Mouse (Mus musculus) erythroblast, embryonic 14.5 days (primary cell): ENCODE data around the gene Itgb2.

Experiments used
- GATA1 ChIP-seq: IDR thresholded peaks from 2 replicates; pipeline ENCODE4 v1.6.1; 2012; ENCODE audit warnings: low read length, inconsistent platforms, mixed read lengths
- TAL1 ChIP-seq: IDR thresholded peaks from 3 replicates; pipeline ENCODE4 v1.6.1; 2012; ENCODE audit warnings: low read length, inconsistent platforms, mixed read lengths

GRCm38 (mm10) chr10:77488168-77488567, 41.9 kb upstream of the Itgb2 start:
- TF ChIP-seq TAL1 (no peak), GATA1 (no peak)
